Mouse (Mus musculus): ENCODE measurements around the gene Sumo2.
"Not testable (repeated sequence)": the region's sequence is repeated elsewhere in the genome, so short reads cannot be mapped to it uniquely, and the experiment has no call there.

The Sumo2 gene

GRCm38 (mm10) chr11:115483278-115483677 is 52.8 kb downstream of the Sumo2 start:
- no peak for DNase-seq

- no peak for DNase-seq
These were observed 54.4 kb downstream of the Sumo2 start for GRCm38 (mm10) chr11:115481553-115482259.

GRCm38 (mm10) chr11:115478296-115478938 is 57.7 kb downstream of the Sumo2 start:
- no peak for DNase-seq

GRCm38 (mm10) chr11:115477388-115477787 is 58.7 kb downstream of the Sumo2 start:
- DNase-seq: not testable (repeated sequence)

GRCm38 (mm10) chr11:115476630-115477029 is 59.4 kb downstream of the Sumo2 start:
- DNase-seq: not testable (repeated sequence)

- DNase-seq: no peak
These were observed 60.3 kb downstream of the Sumo2 start for GRCm38 (mm10) chr11:115475758-115476237.

- peak; percentile 96 to 97 for DNase-seq
These were observed 60.9 kb downstream of the Sumo2 start, which contains the start of gene Armc7 for GRCm38 (mm10) chr11:115475025-115475757. TSS of gene Armc7 (plus strand) at chr11:115475667.

- peak; percentile 93 to 95 for DNase-seq
These were observed 62.3 kb downstream of the Sumo2 start for GRCm38 (mm10) chr11:115473626-115474275.

All from lung, adult 18-20 months (tissue).